Mouse (Mus musculus) common myeloid progenitor, adult 5-6 weeks (primary cell): Measurements from ENCODE around the gene Wscd2. TPM values are rescaled to one million over a fixed set of nuclear protein-coding genes. Genes with fewer than 3 reads are reported as not detected.
"Not testable (repeated sequence)": the region's sequence is repeated elsewhere in the genome, so short reads cannot be mapped to it uniquely, and the experiment has no call there.

Experiments
- ATAC-seq: replicated peaks from 2 replicates; pipeline ENCODE4 v1.8.0; 2016; ENCODE audit warnings: low read depth, mild to moderate bottlenecking, moderate TSS enrichment, inconsistent platforms; ENCODE audit not compliant: poor library complexity, severe bottlenecking
- total RNA-seq: library from RNA; stranded (forward); fragments of 200-1000, 187-1606 nt; gene quantifications from 2 replicates; pipeline ENCODE4 v1.2.3, GENCODE M21; 2017

Gene Wscd2
- total RNA-seq, 1 experiment from 2014 or later, result not detected

GRCm38 (mm10) chr5:113578428-113578827 lies 88.3 kb downstream of the Wscd2 start:
- ATAC-seq, result no peak

- ATAC-seq, result no peak
Measured at GRCm38 (mm10) chr5:113579128-113579527, 89.0 kb downstream of the Wscd2 start.

GRCm38 (mm10) chr5:113580248-113580647 lies 90.1 kb downstream of the Wscd2 start:
- ATAC-seq, result 0 out of 2 replicates have a peak, but pooled peaks have one; percentile 50

GRCm38 (mm10) chr5:113580801-113581200 lies 90.7 kb downstream of the Wscd2 start:
- no peak for ATAC-seq

GRCm38 (mm10) chr5:113583424-113584162 lies 93.5 kb downstream of the Wscd2 start:
- ATAC-seq, result no peak

- 0 out of 2 replicates have a peak, but pooled peaks have one; percentile 36 for ATAC-seq
Measured at GRCm38 (mm10) chr5:113584439-113584838, 94.3 kb downstream of the Wscd2 start.

- not testable (repeated sequence) for ATAC-seq
Measured at GRCm38 (mm10) chr5:113585619-113586457, 95.7 kb downstream of the Wscd2 start.

- ATAC-seq, result not testable (repeated sequence)
Measured at GRCm38 (mm10) chr5:113586458-113586849, 96.3 kb downstream of the Wscd2 start.

GRCm38 (mm10) chr5:113590010-113590640 lies 100.0 kb downstream of the Wscd2 start:
- ATAC-seq, result no peak

GRCm38 (mm10) chr5:113591166-113591565 lies 101.0 kb downstream of the Wscd2 start:
- ATAC-seq, result no peak

- ATAC-seq, result peak; percentile 89
Measured at GRCm38 (mm10) chr5:113591751-113592230, 101.7 kb downstream of the Wscd2 start.

- no peak for ATAC-seq
Measured at GRCm38 (mm10) chr5:113593911-113594705, 104.0 kb downstream of the Wscd2 start.

- ATAC-seq, result no peak
Measured at GRCm38 (mm10) chr5:113596252-113596651, 106.1 kb downstream of the Wscd2 start.

- ATAC-seq, result no peak
Measured at GRCm38 (mm10) chr5:113596780-113597353, 106.7 kb downstream of the Wscd2 start.

- ATAC-seq, result no peak
Measured at GRCm38 (mm10) chr5:113600181-113600580, 110.0 kb downstream of the Wscd2 start.

GRCm38 (mm10) chr5:113600803-113601202 lies 110.7 kb downstream of the Wscd2 start:
- no peak for ATAC-seq

GRCm38 (mm10) chr5:113603471-113603870 lies 113.3 kb downstream of the Wscd2 start:
- ATAC-seq, result no peak

- no peak for ATAC-seq
Measured at GRCm38 (mm10) chr5:113604758-113605157, 114.6 kb downstream of the Wscd2 start.

- ATAC-seq, result no peak
Measured at GRCm38 (mm10) chr5:113606121-113606520, 116.0 kb downstream of the Wscd2 start.
